Mouse (Mus musculus): ENCODE results near the gene Kctd2.

Kctd2 gene

DNA sequence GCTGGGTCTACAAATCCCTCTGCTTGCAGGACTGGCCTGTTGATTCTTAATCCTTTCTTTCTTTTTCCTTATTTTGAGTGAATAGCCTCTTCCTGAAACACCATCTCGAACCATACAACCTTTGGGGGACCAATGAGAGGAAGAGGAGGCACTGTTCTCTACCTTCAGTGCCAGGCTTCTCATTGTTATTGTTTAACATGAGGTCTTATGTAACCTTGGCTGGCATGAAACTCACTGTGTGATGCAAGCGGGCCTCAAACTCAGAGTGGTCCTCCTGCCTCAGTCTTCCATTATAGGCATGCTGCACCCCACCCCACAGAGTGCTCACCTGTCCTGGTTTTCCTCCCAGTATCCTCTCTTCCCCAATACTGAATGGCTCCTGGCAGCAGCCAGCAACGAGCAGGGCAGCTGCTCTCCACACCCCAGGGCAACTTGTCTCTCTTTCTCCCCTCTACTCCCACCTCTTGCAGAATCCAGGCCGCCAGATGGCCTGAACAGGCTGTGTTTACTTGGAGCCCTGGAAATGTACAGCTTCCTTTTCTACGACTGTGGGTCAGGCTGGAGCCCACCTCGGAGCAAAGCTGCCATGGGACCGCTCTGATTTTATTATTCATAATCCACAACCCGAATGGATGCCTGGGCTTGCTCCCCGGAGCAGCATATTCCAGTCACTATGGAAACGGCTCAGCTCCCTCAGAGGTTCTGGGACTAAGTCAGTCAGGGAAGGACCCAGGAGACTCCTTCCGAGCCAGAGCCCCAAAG lies 19.1 kb upstream of the Kctd2 start:
- no peak for DNase-seq

GRCm38 (mm10) chr11:115403338-115404124 lies 16.4 kb upstream of the Kctd2 start, which contains the start of gene Mrpl58:
Mrpl58 (plus strand) TSS chr11:115403752.
- DNase-seq, result peak; percentile 83

GRCm38 (mm10) chr11:115405723-115406122 lies 14.2 kb upstream of the Kctd2 start:
- no peak for DNase-seq

DNA sequence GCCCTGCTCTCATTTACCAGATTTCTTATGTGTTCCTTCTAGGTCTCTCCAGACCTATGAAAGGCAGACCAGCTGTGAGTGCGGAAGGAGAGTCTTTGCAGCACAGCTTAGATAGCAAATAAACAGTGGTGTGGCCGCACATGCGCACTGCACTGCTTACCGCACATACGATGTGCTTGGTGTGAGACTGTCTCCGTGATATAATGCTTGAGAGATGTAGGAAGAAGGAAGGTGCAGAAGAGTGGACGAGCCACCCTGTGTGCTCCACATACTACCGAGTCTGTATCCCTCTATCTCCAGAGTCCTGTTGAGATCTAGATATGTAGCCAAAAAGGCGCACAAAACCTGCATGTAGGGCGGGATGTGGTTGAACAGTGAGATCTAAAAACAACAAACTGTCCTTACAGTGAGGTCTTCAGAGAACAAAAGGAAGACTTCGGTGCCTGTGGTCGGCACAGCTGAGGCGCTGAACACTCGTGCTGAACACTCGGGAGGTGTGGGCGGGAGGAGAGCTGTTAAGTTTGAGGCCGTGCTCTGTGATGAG lies 13.0 kb upstream of the Kctd2 start:
- no peak for DNase-seq

DNA sequence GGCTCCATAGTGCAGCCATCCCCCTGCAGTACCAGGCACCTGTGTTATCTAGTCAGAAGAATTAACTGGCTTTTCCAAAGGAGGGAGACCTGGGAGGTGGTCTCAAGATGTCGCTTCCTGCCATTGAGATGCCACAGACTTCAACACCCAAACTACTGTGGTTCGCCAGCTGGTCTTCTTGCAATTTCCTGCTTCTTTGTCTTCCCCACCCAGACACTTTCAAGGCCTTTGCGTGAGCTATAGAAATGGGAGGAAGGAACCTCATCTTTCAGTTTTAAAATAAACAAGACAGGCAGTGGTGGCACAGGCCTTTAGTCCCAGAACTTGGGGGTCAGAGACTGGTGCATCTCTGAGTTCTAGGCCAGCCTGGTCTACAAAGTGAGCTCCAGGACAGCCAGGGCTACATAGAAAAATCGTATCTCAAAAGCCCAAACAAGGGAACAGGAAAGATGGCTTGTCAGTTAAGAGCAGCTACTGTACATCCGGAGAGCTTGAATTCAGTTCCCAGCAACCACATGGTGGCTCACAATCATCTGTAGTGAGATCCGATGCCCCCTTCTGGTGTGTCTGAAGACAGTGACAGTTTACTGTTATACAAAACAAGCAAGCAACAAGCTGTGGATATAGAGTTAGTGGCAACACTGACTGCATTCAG lies 11.5 kb upstream of the Kctd2 start:
- DNase-seq, result no peak

DNA sequence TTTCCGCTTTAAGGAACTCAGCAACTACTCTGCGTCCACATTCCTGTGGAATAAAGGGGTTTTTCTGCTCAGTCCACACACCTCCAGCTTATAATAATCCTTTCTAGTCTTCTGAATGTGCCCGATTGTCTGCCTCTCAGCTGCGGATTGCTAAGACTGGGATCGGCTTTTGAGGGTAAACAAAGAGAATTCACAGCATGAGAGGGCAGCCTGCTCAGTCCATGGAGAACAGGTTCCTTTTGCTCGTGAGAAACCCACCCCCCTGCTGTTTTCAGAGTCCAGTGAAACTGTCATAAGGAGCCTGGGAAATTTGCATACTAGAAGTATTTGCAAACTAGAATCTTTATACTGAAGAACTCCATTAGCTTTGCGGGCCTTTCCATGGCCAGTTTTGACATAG lies 10.4 kb upstream of the Kctd2 start:
- DNase-seq, result no peak

GRCm38 (mm10) chr11:115420336-115421190 lies 635 bp downstream of the Kctd2 start:
- peak; percentile 65 for DNase-seq

GRCm38 (mm10) chr11:115421328-115421727 lies 1.4 kb downstream of the Kctd2 start:
- no peak for DNase-seq

DNA sequence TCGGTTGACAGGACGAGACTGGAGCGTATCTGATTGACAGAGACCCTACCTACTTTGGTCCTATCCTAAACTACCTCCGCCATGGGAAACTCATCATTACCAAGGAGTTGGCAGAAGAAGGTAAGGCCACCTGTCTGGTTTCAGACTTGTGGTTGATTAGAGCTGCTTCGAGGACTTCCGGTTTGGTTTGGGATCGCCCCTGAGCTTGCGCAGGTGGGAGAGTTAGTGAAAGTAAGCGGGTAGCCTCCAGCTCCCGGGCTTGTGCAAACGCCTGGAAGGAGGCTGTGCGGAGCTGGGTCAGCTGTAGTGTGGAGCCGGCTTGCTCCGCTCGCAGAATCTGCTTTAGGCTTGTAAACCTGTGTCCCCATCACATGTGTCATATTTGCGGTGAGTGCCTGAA lies 2.0 kb downstream of the Kctd2 start:
- no peak for DNase-seq

DNA sequence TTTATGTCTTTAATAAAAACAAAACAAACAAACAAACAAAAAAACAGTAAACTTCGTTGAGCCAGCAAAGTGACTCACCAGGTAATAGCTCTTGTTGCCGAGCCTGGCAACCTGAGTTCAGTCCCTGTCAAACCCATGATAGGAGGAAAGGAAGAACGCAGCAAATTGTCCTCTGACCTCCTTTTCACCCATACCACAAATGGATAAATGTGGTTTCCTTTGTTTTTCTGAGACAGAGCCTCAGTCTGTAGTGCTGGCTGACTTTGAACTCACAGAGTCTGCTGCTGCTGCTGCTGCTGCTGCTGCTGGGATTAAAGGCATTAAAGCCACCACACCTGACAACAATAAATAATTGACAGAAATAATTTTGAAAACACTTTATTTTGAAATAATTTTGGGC lies 3.2 kb downstream of the Kctd2 start:
- DNase-seq, result no peak

DNA sequence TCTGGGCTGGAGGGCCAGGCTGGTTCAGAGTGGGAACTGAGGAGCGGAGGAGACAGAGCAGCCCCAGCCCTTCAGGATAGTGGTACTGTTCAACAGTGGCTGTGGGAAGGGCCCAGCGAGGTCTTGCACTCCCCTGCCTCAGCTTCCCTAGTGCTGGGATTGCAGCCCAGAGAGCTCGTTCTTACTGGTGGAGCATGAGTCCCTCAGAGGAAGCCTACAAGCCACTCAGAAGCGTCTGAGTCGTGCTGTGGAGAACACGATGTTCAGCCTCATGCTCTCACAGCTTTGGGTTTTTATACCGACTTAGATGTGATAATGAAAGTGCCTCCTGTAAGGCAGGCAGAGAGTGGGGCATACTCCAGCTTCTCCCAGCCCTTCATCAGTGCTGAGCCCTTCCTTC lies 4.7 kb downstream of the Kctd2 start:
- no peak for DNase-seq

GRCm38 (mm10) chr11:115425671-115426070 lies 5.7 kb downstream of the Kctd2 start:
- DNase-seq, result no peak

GRCm38 (mm10) chr11:115427482-115428331 lies 7.8 kb downstream of the Kctd2 start:
- DNase-seq, result peak; percentile 66

DNA sequence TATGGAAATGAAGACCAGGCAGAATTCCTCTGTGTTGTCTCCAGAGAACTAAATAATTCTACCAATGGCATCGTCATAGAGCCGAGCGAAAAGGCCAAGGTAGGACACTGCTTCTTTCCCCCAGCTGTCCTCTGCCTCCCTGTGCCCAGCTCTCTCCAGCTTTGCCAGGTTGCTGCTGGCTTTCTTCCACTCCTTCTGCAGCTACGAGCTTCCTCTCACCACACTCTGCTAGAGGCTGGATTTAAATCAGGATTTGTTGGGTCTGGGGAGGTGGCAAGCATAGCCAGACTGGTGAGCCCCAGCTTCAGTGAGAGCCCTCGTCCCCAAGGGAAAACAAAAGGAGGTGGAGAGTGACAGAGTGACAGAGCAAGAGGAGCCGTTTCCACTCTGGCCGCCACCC lies 9.4 kb downstream of the Kctd2 start:
- DNase-seq, result no peak

GRCm38 (mm10) chr11:115430561-115430960 lies 10.6 kb downstream of the Kctd2 start:
- DNase-seq, result no peak

DNA sequence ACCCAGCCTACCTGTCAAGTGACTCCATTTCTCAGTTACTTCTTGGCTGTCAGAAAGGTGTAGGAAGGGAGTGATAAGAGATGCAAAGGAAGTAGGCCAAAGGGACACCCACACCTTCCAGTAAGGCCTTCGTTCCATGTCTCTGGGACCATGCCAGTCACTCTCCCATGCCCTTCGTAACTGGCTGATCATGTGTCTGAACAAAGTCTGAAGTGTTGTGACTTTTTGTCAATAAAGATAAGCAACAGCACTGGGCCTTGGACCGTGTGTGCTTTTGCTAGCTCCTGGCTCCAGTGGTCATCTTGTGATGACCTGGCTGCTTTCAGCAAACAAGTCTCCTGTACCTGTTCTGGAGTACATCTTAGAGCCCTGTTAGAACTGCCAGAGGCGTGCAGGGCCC lies 12.9 kb downstream of the Kctd2 start:
- no peak for DNase-seq

DNA sequence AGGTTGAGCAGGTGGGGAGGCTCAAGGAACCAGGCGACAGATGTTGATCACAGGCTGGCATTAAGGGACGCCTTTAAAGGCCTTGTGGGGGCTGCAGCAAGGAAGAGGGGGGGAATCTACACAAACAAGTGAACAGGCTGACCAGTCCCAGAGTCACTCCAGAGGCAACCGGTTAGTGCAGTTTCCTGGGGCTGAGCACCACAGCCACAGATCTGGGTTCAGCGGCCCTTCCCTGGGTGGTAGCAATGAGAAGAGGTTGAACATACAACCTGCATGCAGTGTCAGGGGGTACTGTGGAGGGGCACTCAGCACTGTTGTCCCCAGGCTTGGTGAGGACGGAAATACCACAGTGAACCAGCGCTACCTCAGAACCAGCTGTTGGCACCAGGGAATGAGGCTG lies 13.4 kb downstream of the Kctd2 start:
- no peak for DNase-seq

DNA sequence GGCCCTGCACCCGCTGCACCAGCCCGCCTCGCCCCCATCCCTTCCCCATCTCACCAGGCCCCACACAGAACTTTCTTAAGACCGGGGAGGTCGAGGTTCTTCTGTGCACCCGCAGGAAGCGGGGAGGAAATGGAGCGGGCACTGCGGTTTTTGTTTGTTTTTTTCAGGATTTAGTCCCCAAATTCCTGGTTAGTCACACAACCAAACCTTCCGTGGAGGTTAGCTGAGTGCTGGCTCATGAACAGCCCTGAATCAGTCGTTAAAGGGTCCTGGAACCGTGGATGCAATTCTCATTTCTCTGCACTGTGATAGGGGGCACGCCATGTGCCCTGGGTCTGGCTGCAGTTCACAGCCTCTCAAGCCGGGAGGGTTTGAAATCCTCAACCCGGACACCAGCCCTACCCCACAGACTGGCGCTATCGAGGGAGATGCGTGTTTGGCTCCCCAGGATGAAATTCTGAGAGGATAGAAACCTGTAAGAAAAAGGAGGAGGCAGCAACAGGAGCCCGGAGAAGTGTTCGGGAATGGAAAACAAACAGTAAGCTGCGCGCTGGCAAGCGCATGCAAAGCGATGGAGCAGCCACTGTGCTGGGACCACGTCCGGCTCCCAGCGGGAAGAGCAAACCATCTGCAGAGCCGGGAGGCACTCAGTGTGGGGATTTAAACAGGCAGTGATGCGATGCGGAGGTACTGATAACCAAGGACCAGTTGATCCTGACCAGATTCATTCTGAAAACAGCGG lies 15.8 kb downstream of the Kctd2 start:
- DNase-seq, result no peak

- DNase-seq, result no peak
Observed at GRCm38 (mm10) chr11:115437571-115438122, 17.7 kb downstream of the Kctd2 start.

DNA sequence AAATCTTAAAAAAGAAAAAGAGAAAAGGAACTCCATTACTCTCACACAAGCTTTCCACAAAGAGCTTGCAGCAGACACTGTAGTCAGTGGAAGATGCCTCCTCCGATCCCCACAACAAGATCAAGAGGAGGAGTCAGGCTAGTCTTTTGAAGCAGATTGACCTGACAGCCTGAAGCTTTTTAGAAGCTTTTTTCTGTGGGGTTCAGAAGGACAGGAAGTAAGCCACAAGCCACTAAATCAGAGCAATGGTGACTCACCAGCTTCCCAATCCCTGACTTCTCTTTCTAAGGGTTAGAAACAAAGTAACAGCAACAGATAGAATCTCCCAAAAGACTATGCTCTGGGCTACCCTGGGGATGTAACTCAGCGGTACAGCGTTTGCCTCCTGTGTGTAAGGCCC lies 19.4 kb downstream of the Kctd2 start:
- DNase-seq, result no peak
